Mouse (Mus musculus): ENCODE data around the gene Slc4a4. TPM values are rescaled to one million over a fixed set of nuclear protein-coding genes. Genes with fewer than 3 reads are reported as not detected.

Slc4a4 gene
- polyA plus RNA-seq, 1 experiment from 2014 or later: 6.2 TPM

DNA sequence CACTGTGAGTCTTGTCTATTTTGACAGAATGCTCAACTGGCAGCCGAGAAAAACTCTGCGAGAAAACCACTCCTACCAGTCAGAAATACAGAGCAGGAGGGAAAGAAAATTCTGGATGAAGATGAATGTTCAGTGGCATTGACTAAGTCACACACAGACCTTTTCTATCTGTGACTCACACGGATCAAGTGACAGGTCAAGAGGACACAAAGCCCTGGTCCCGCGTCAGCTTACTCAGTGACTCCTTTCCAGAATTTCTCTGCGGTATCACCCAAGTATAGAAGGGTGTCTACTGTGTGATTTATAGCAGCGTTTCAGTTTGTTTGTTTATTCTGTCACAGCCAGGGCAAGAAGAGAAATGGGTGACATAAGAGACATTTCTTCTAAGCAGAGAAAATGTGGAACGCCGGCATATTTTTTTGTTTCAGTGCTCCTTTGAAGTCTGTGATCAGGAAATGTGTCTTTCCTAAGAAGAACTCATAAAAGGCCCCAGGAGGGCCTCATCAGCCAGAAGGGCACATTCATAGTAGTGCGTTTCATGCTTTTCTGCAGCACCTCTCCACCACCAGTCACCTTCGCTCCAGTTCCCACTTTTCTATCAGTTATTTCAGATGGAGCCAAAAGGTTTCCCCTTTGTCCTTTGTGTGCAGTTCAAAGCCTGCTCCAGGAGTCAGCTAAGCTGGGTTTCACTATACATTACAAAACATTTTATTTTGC, 82.5 kb downstream of the Slc4a4 start:
- H3K27ac ChIP-seq (replicated peaks): no peak overlapping the region
- no peak overlapping the region for H3K4me3 ChIP-seq
- no peaks in the 10 kb centered on the region for H3K27me3 ChIP-seq
- no peak for ATAC-seq (ENCODE audit: low read depth)
- no peaks in the 10 kb centered on the region for H3K36me3 ChIP-seq
- no peak overlapping the region for H3K4me2 ChIP-seq
- no peak overlapping the region for H3K9ac ChIP-seq
- no peaks in the 10 kb centered on the region for H3K9me3 ChIP-seq
- 0 out of 2 replicates have a peak, but pooled peaks cover 4% of the 10 kb centered on the region for H3K4me1 ChIP-seq (replicated peaks)
- 29% methylated on average over 11 of the region's 11 CpGs for WGBS

DNA sequence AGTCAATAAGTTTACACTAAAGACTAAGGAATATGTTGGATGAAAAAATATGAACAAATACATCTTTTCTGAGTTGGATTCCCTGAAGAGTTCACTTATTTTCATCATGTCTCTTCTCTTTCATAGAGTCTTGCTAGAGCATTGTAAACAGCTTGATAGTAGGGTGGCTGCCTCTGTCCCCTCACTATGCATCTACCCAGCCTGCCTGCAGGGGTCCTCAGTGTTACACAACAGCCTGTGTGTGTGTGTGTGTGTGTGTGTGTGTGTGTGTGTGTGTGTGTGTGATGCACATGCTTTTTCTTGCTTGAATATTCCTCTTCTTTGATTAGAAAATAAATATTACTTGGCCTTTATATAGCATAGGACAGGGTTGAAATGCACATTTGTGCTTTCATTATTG, 84.9 kb downstream of the Slc4a4 start:
- Histone ChIP-seq H3K27ac (replicated peaks) (no peak overlapping the region), H3K9ac (no peak overlapping the region), H3K9me3 (no peaks in the 10 kb centered on the region), H3K4me3 (no peak overlapping the region), H3K4me2 (no peak overlapping the region), H3K36me3 (no peaks in the 10 kb centered on the region), H3K4me1 (replicated peaks) (0 out of 2 replicates have a peak, but pooled peaks cover 7% of the 10 kb centered on the region), H3K27me3 (no peaks in the 10 kb centered on the region)
- no peak for ATAC-seq (ENCODE audit: low read depth)

- H3K27ac ChIP-seq (replicated peaks): no peak overlapping the region
- H3K4me2 ChIP-seq: no peak overlapping the region
- no peaks in the 10 kb centered on the region for H3K27me3 ChIP-seq
- no peaks in the 10 kb centered on the region for H3K36me3 ChIP-seq
- no peak overlapping the region for H3K4me3 ChIP-seq
- 61% methylated on average over 7 of the region's 7 CpGs for WGBS
- no peaks in the 10 kb centered on the region for H3K9me3 ChIP-seq
- H3K4me1 ChIP-seq (replicated peaks): 0 out of 2 replicates have a peak, but pooled peaks cover 7% of the 10 kb centered on the region
- no peak for ATAC-seq (ENCODE audit: low read depth)
- no peak overlapping the region for H3K9ac ChIP-seq
These were observed 85.7 kb downstream of the Slc4a4 start for GRCm38 (mm10) chr5:88972277-88972676.

- H3K9me3 ChIP-seq: no peaks in the 10 kb centered on the region
- H3K9ac ChIP-seq: no peak overlapping the region
- H3K4me3 ChIP-seq: no peak overlapping the region
- ATAC-seq (ENCODE audit: low read depth): no peak
- no peaks in the 10 kb centered on the region for H3K36me3 ChIP-seq
- H3K4me2 ChIP-seq: no peak overlapping the region
- 0 out of 2 replicates have a peak, but pooled peaks cover 7% of the 10 kb centered on the region for H3K4me1 ChIP-seq (replicated peaks)
- no peaks in the 10 kb centered on the region for H3K27me3 ChIP-seq
- WGBS: 77% methylated on average over 1 of the region's 1 CpGs
- H3K27ac ChIP-seq (replicated peaks): no peak overlapping the region
These were observed 86.5 kb downstream of the Slc4a4 start for GRCm38 (mm10) chr5:88973130-88973529.

GRCm38 (mm10) chr5:88975694-88976093, 89.1 kb downstream of the Slc4a4 start:
- no peaks in the 10 kb centered on the region for H3K27me3 ChIP-seq
- H3K27ac ChIP-seq (replicated peaks): no peak overlapping the region
- H3K9me3 ChIP-seq: no peaks in the 10 kb centered on the region
- no peaks in the 10 kb centered on the region for H3K36me3 ChIP-seq
- no peak overlapping the region for H3K4me2 ChIP-seq
- no peak overlapping the region for H3K4me3 ChIP-seq
- H3K4me1 ChIP-seq (replicated peaks): 0 out of 2 replicates have a peak, but pooled peaks cover 3% of the 10 kb centered on the region
- H3K9ac ChIP-seq: no peak overlapping the region
- ATAC-seq (ENCODE audit: low read depth): no peak

GRCm38 (mm10) chr5:88976428-88976827, 89.8 kb downstream of the Slc4a4 start:
- H3K4me2 ChIP-seq: no peak overlapping the region
- no peaks in the 10 kb centered on the region for H3K9me3 ChIP-seq
- H3K27me3 ChIP-seq: no peaks in the 10 kb centered on the region
- H3K4me3 ChIP-seq: no peak overlapping the region
- no peak for ATAC-seq (ENCODE audit: low read depth)
- H3K9ac ChIP-seq: no peak overlapping the region
- H3K36me3 ChIP-seq: no peaks in the 10 kb centered on the region
- WGBS: 68% methylated on average over 3 of the region's 3 CpGs
- no peak overlapping the region for H3K27ac ChIP-seq (replicated peaks)
- H3K4me1 ChIP-seq (replicated peaks): 0 out of 2 replicates have a peak, but pooled peaks cover 3% of the 10 kb centered on the region

- H3K4me3 ChIP-seq: no peak overlapping the region
- no peaks in the 10 kb centered on the region for H3K36me3 ChIP-seq
- no peak overlapping the region for H3K9ac ChIP-seq
- WGBS: 93% methylated on average over 4 of the region's 4 CpGs
- H3K9me3 ChIP-seq: no peaks in the 10 kb centered on the region
- H3K4me1 ChIP-seq (replicated peaks): 0 out of 2 replicates have a peak, but pooled peaks cover under 1% of the 10 kb centered on the region
- no peak overlapping the region for H3K27ac ChIP-seq (replicated peaks)
- H3K4me2 ChIP-seq: no peak overlapping the region
- no peak for ATAC-seq (ENCODE audit: low read depth)
- H3K27me3 ChIP-seq: no peaks in the 10 kb centered on the region
These were observed 94.1 kb downstream of the Slc4a4 start for GRCm38 (mm10) chr5:88980740-88981139.

GRCm38 (mm10) chr5:88981243-88982014, 94.8 kb downstream of the Slc4a4 start:
- H3K27me3 ChIP-seq: no peaks in the 10 kb centered on the region
- H3K4me3 ChIP-seq: no peak overlapping the region
- no peaks in the 10 kb centered on the region for H3K36me3 ChIP-seq
- H3K9ac ChIP-seq: no peak overlapping the region
- H3K4me2 ChIP-seq: no peak overlapping the region
- no peak overlapping the region for H3K27ac ChIP-seq (replicated peaks)
- H3K9me3 ChIP-seq: no peaks in the 10 kb centered on the region
- WGBS: 46% methylated on average over 8 of the region's 8 CpGs
- no peak for ATAC-seq (ENCODE audit: low read depth)
- H3K4me1 ChIP-seq (replicated peaks): no peaks in the 10 kb centered on the region

GRCm38 (mm10) chr5:88982040-88982736, 95.6 kb downstream of the Slc4a4 start:
- 66% methylated on average over 3 of the region's 3 CpGs for WGBS
- no peaks in the 10 kb centered on the region for H3K27me3 ChIP-seq
- H3K9me3 ChIP-seq: no peaks in the 10 kb centered on the region
- no peaks in the 10 kb centered on the region for H3K36me3 ChIP-seq
- H3K27ac ChIP-seq (replicated peaks): no peak overlapping the region
- H3K9ac ChIP-seq: no peak overlapping the region
- no peak for ATAC-seq (ENCODE audit: low read depth)
- no peak overlapping the region for H3K4me2 ChIP-seq
- H3K4me1 ChIP-seq (replicated peaks): no peaks in the 10 kb centered on the region
- no peak overlapping the region for H3K4me3 ChIP-seq

GRCm38 (mm10) chr5:88983170-88983569, 96.6 kb downstream of the Slc4a4 start:
- Histone ChIP-seq H3K4me3 (no peak overlapping the region), H3K9me3 (no peaks in the 10 kb centered on the region), H3K9ac (no peak overlapping the region), H3K27ac (replicated peaks) (no peak overlapping the region), H3K4me2 (no peak overlapping the region), H3K4me1 (replicated peaks) (no peaks in the 10 kb centered on the region), H3K36me3 (no peaks in the 10 kb centered on the region), H3K27me3 (no peaks in the 10 kb centered on the region)
- WGBS: 97% methylated on average over 2 of the region's 2 CpGs
- ATAC-seq (ENCODE audit: low read depth): no peak

DNA sequence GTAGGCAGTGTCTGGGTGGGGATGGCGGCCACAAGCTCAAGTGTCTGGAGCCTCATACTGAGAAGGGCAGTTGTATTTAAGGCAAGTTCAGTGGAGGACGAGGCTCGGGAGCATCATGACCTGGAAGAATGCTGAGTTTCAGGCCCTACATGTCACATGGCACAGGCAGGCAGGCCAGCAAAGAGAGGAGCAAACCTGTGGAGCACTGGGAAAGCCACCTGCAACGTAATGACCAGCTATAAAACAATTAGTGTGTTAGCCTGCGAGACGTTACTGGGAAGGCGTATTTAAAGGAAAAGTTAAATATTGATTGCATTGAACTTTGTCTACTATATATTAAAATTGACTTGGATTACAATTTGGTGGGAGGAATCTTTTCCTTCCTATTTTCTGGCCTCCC, 97.0 kb downstream of the Slc4a4 start:
- no peaks in the 10 kb centered on the region for H3K4me1 ChIP-seq (replicated peaks)
- no peaks in the 10 kb centered on the region for H3K9me3 ChIP-seq
- no peak for ATAC-seq (ENCODE audit: low read depth)
- no peak overlapping the region for H3K4me2 ChIP-seq
- no peaks in the 10 kb centered on the region for H3K27me3 ChIP-seq
- H3K9ac ChIP-seq: no peak overlapping the region
- no peak overlapping the region for H3K27ac ChIP-seq (replicated peaks)
- H3K36me3 ChIP-seq: no peaks in the 10 kb centered on the region
- 57% methylated on average over 7 of the region's 7 CpGs for WGBS
- H3K4me3 ChIP-seq: no peak overlapping the region

- H3K9ac ChIP-seq: no peak overlapping the region
- H3K9me3 ChIP-seq: no peaks in the 10 kb centered on the region
- no peak overlapping the region for H3K4me3 ChIP-seq
- no peak overlapping the region for H3K27ac ChIP-seq (replicated peaks)
- no peak overlapping the region for H3K4me2 ChIP-seq
- H3K36me3 ChIP-seq: no peaks in the 10 kb centered on the region
- H3K27me3 ChIP-seq: no peaks in the 10 kb centered on the region
- H3K4me1 ChIP-seq (replicated peaks): no peaks in the 10 kb centered on the region
- ATAC-seq (ENCODE audit: low read depth): no peak
These were observed 102.4 kb downstream of the Slc4a4 start for GRCm38 (mm10) chr5:88989018-88989417.
